Mouse (Mus musculus): ENCODE measurements at regions not wholly inside any gene's neighbourhood (a gene's known extent, or its start where the extent isn't known, plus 50 kb on each side); places are given as distances from the start of the nearest gene placed in this dataset.

DNA sequence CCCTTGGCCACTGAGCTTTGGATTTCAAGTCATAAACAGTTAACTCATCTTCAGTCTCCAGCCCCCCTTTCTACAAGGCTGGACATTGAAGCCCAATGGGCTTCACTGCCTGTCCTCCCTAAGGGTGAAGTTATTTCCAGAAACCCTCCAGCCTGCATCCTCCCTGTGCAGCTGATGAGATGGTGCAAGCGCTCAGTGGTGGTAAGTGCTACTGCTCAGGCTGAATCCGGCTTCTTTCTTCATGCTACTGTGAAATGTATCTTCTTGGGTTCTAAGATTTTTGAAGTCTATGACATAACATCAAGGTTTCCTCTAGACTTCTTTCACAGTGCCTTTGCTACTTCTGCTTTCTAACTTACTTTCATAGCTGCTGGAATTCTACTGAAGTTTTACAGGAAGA is 237.9 kb upstream of the Foxq1 start:
- no peak for TF ChIP-seq MEF2A (IDR thresholded peaks at IDR 0.05; ENCODE audit: extremely low read depth, insufficient replicate concordance, low read depth, low read length, poor library complexity, severe bottlenecking)
- no peak for TF ChIP-seq GABPA (IDR thresholded peaks at IDR 0.05; ENCODE audit: low read depth, low read length)
- no peak for TF ChIP-seq USF2 (IDR thresholded peaks at IDR 0.05; ENCODE audit: borderline replicate concordance in 1 of 2, insufficient read depth in 1 of 2, low read depth in 1 of 2, low read length in 2 of 2)
- TF ChIP-seq POLR2A (IDR thresholded peaks at IDR 0.05; ENCODE audit: control insufficient read depth in 1 of 2, insufficient read depth in 1 of 2, low read depth in 1 of 2, low read length in 2 of 2, poor library complexity in 1 of 2): no peak
- no peak for TF ChIP-seq POLR2AphosphoS5 (IDR thresholded peaks at IDR 0.05; ENCODE audit: borderline replicate concordance, low read depth, low read length)
- H3K27me3 ChIP-seq (ENCODE audit: control insufficient read depth in 1 of 2, insufficient read depth in 2 of 2, low read length in 2 of 2): no peaks in the 10 kb centered on the region
- H3K4me3 ChIP-seq (ENCODE audit: control insufficient read depth in 1 of 2, insufficient read depth in 1 of 2, low read depth in 2 of 2, low read length in 2 of 2): no peak overlapping the region
- H3K79me2 ChIP-seq (ENCODE audit: control insufficient read depth, insufficient read depth, low read length, poor library complexity): no peaks in the 10 kb centered on the region
- DNase-seq (ENCODE audit: low read depth, low spot score): no peak
- H3K4me1 ChIP-seq (ENCODE audit: control insufficient read depth in 1 of 2, insufficient read depth in 2 of 2, low read length in 2 of 2): no peaks in the 10 kb centered on the region
- no peak overlapping the region for H3K27ac ChIP-seq (ENCODE audit: control insufficient read depth, low read depth, low read length)
- H3K36me3 ChIP-seq (ENCODE audit: control insufficient read depth in 1 of 2, insufficient read depth in 2 of 2, low read length in 2 of 2): no peaks in the 10 kb centered on the region
- H3K9ac ChIP-seq (ENCODE audit: control insufficient read depth, low read depth, low read length, poor library complexity, severe bottlenecking): no peak overlapping the region
- no peaks in the 10 kb centered on the region for H3K9me3 ChIP-seq (replicated peaks; ENCODE audit: insufficient read depth, low read length)

DNA sequence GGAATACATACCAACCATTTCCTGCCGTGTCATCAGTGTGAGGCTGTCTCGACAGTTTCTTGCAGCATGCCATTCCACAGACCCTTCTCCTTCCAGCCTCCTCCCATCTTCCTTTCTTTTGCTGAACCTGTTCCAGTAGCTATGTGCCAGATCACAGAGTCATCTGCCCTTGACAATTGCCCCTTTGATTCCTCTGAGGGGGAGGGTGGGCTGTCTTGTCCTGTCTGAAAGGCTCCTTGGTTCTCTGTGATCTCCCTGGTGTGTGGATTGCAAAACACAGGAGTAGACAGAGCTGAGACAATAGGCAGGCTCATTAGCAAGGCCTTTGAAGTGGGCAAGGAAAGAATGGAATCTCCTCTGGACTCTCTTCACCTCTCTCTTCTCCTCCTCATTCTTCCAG is 234.5 kb upstream of the Foxq1 start:
- DNase-seq (ENCODE audit: low read depth, low spot score): no peak
- Histone ChIP-seq H3K27me3 (ENCODE audit: control insufficient read depth in 1 of 2, insufficient read depth in 2 of 2, low read length in 2 of 2) (no peaks in the 10 kb centered on the region), H3K27ac (ENCODE audit: control insufficient read depth, low read depth, low read length) (no peak overlapping the region), H3K79me2 (ENCODE audit: control insufficient read depth, insufficient read depth, low read length, poor library complexity) (no peaks in the 10 kb centered on the region), H3K9ac (ENCODE audit: control insufficient read depth, low read depth, low read length, poor library complexity, severe bottlenecking) (no peak overlapping the region), H3K36me3 (ENCODE audit: control insufficient read depth in 1 of 2, insufficient read depth in 2 of 2, low read length in 2 of 2) (no peaks in the 10 kb centered on the region), H3K4me3 (ENCODE audit: control insufficient read depth in 1 of 2, insufficient read depth in 1 of 2, low read depth in 2 of 2, low read length in 2 of 2) (no peak overlapping the region), H3K9me3 (replicated peaks; ENCODE audit: insufficient read depth, low read length) (no peaks in the 10 kb centered on the region), H3K4me1 (ENCODE audit: control insufficient read depth in 1 of 2, insufficient read depth in 2 of 2, low read length in 2 of 2) (no peaks in the 10 kb centered on the region)
- TF ChIP-seq MYC (IDR thresholded peaks at IDR 0.05; ENCODE audit: low read depth, low read length): no peak
- TF ChIP-seq RCOR1 (IDR thresholded peaks at IDR 0.05; ENCODE audit: low read depth, low read length): no peak
- TF ChIP-seq POLR2AphosphoS5 (IDR thresholded peaks at IDR 0.05; ENCODE audit: borderline replicate concordance, low read depth, low read length): no peak
- no peak for TF ChIP-seq ZKSCAN1 (IDR thresholded peaks at IDR 0.05; ENCODE audit: low read depth, low read length)

DNA sequence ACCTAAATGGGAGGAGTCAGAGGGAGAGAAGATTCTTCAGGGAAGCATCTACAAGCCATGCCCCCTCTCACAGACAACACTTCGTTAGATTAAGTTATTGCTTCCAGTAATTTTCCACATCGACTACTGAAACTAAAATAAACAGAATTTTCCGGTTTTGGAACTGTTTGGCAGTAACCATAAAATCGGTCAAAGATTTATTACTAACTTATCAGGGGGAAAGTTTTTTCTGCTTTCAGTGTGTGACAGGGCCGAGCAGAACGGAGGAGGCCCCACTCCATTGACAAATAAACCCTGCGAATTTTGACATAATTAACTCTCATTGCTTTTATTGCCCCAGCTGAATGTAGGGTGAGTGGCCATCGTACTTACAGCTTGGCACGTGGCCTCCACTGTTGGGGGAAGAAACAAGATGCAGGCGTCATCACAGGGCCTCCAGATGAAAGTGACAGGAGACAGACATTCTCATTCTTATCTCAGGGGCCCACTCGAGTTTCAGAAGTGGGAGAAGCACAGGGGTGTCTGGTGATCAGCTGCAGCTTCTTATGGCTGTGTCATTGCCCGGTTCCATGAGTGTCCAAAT is 229.6 kb upstream of the Foxq1 start:
- H3K79me2 ChIP-seq (ENCODE audit: control insufficient read depth, insufficient read depth, low read length, poor library complexity): no peaks in the 10 kb centered on the region
- H3K36me3 ChIP-seq (ENCODE audit: control insufficient read depth in 1 of 2, insufficient read depth in 2 of 2, low read length in 2 of 2): no peaks in the 10 kb centered on the region
- no peak for TF ChIP-seq RCOR1 (IDR thresholded peaks at IDR 0.05; ENCODE audit: low read depth, low read length)
- H3K9ac ChIP-seq (ENCODE audit: control insufficient read depth, low read depth, low read length, poor library complexity, severe bottlenecking): no peak overlapping the region
- DNase-seq (ENCODE audit: low read depth, low spot score): no peak
- no peaks in the 10 kb centered on the region for H3K4me1 ChIP-seq (ENCODE audit: control insufficient read depth in 1 of 2, insufficient read depth in 2 of 2, low read length in 2 of 2)
- H3K27ac ChIP-seq (ENCODE audit: control insufficient read depth, low read depth, low read length): no peak overlapping the region
- no peaks in the 10 kb centered on the region for H3K9me3 ChIP-seq (replicated peaks; ENCODE audit: insufficient read depth, low read length)
- no peak overlapping the region for H3K4me3 ChIP-seq (ENCODE audit: control insufficient read depth in 1 of 2, insufficient read depth in 1 of 2, low read depth in 2 of 2, low read length in 2 of 2)
- H3K27me3 ChIP-seq (ENCODE audit: control insufficient read depth in 1 of 2, insufficient read depth in 2 of 2, low read length in 2 of 2): no peaks in the 10 kb centered on the region
